In the genomic region with DNA sequence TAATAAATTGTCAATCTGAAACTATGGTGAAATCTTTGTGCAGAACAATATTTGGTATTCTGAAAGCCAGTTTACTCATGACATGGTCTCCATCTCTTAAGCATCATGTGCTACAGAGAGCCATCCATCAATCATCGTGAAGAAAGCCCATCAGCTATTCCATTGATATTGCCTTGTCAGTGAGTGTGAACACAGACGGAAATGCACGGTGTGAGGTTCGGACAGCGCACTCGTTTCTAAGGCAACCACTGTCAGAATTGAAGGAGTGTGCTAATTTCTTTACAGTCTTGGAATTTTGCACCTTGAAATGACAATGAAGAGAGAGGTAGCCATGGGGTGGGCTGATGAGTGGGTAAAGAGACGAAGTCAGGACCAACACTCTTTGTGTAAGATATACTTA, we compare ENCODE assay signal across 28 mouse cellular contexts. TPM values are rescaled to one million over a fixed set of nuclear protein-coding genes. Genes with fewer than 3 reads are reported as not detected.
DNase-seq lines count a peak whose midpoint lies in the region; ATAC-seq lines count a peak whose summit lies in the region.
"Had no signal": no experiment of that assay in that cellular context is flagged by ENCODE, and none has a peak within 500 bp of the region (broad histone marks: within the 10 kb centered on the region; RNA-seq: fewer than 3 reads in every experiment).

No protein-coding gene starts in this region.

- peaks cover 3% of the 10 kb centered on the region; the same call in 1 of the 2 replicates for H3K4me1 ChIP-seq in hindbrain, embryonic 13.5 days (replicated peaks)
- no peaks in the 10 kb centered on the region for H3K4me1 ChIP-seq in hindbrain, embryonic 11.5 days (replicated peaks; ENCODE audit: control insufficient read depth, insufficient read depth, low read length)
- H3K4me1 ChIP-seq in midbrain, embryonic 14.5 days (ENCODE audit: control insufficient read depth, insufficient read depth, low read length) = no peaks in the 10 kb centered on the region
- H3K4me1 ChIP-seq in midbrain, embryonic 11.5 days (ENCODE audit: control insufficient read depth, insufficient read depth, low read length) = no peaks in the 10 kb centered on the region
- H3K4me1 ChIP-seq in midbrain, embryonic 15.5 days = no peaks in the 10 kb centered on the region
- no peaks in the 10 kb centered on the region for H3K4me1 ChIP-seq in kidney, embryonic 15.5 days
- H3K4me1 ChIP-seq: embryonic facial prominence, embryonic 15.5 days; heart, embryonic 10.5 days had no signal

- H3K27me3 ChIP-seq in hindbrain, embryonic 13.5 days = no peaks in the 10 kb centered on the region
- no peaks in the 10 kb centered on the region for H3K27me3 ChIP-seq in hindbrain, embryonic 11.5 days (ENCODE audit: control insufficient read depth, insufficient read depth, low read length)
- H3K27me3 ChIP-seq in midbrain, embryonic 14.5 days (ENCODE audit: control insufficient read depth, insufficient read depth, low read length) = no peaks in the 10 kb centered on the region
- no peaks in the 10 kb centered on the region for H3K27me3 ChIP-seq in midbrain, embryonic 11.5 days (ENCODE audit: control insufficient read depth, insufficient read depth, low read length)
- H3K27me3 ChIP-seq in midbrain, embryonic 15.5 days (replicated peaks) = no peaks in the 10 kb centered on the region
- no peaks in the 10 kb centered on the region for H3K27me3 ChIP-seq in kidney, embryonic 15.5 days
- H3K27me3 ChIP-seq: CH12.LX; embryonic facial prominence, embryonic 15.5 days had no signal

- ATAC-seq in hindbrain, embryonic 13.5 days (ENCODE audit: low FRiP score) = 0 out of 2 replicates have a peak, but pooled peaks have one; percentile 17
- ATAC-seq in hindbrain, embryonic 11.5 days (ENCODE audit: low FRiP score) = no peak
- no peak for ATAC-seq in midbrain, embryonic 14.5 days (ENCODE audit: low FRiP score, low TSS enrichment)
- ATAC-seq in midbrain, embryonic 11.5 days (ENCODE audit: low FRiP score) = no peak
- peak; percentile 75; the same call in 1 of the 2 replicates for ATAC-seq in midbrain, embryonic 15.5 days (replicated peaks)
- no peak for ATAC-seq in kidney, embryonic 15.5 days (replicated peaks; ENCODE audit: low FRiP score)
- ATAC-seq: inflammation-experienced regulatory T-cells, adult 6 months; intestine, postnatal 0 days; Patski had no signal

- no peak overlapping the region for H3K9ac ChIP-seq in hindbrain, embryonic 13.5 days
- H3K9ac ChIP-seq in hindbrain, embryonic 11.5 days (ENCODE audit: low read depth, low read length) = no peak overlapping the region
- no peak overlapping the region for H3K9ac ChIP-seq in midbrain, embryonic 14.5 days (replicated peaks; ENCODE audit: low read length)
- no peak overlapping the region for H3K9ac ChIP-seq in midbrain, embryonic 11.5 days (ENCODE audit: low read length)
- no peak overlapping the region for H3K9ac ChIP-seq in midbrain, embryonic 15.5 days
- no peak overlapping the region for H3K9ac ChIP-seq in kidney, embryonic 15.5 days
- H3K9ac ChIP-seq: embryonic facial prominence, embryonic 15.5 days had no signal

- H3K4me3 ChIP-seq in hindbrain, embryonic 13.5 days = no peak overlapping the region
- no peak overlapping the region for H3K4me3 ChIP-seq in hindbrain, embryonic 11.5 days (ENCODE audit: low read depth, low read length)
- H3K4me3 ChIP-seq in midbrain, embryonic 14.5 days (replicated peaks; ENCODE audit: low read depth, low read length) = no peak overlapping the region
- H3K4me3 ChIP-seq in midbrain, embryonic 11.5 days (ENCODE audit: low read depth, low read length) = no peak overlapping the region
- H3K4me3 ChIP-seq in midbrain, embryonic 15.5 days = no peak overlapping the region
- no peak overlapping the region for H3K4me3 ChIP-seq in kidney, embryonic 15.5 days (replicated peaks)
- H3K4me3 ChIP-seq: embryonic facial prominence, embryonic 15.5 days; erythroblast, embryonic 14.5 days; heart, embryonic 10.5 days had no signal

- no peak overlapping the region for H3K4me2 ChIP-seq in hindbrain, embryonic 13.5 days
- H3K4me2 ChIP-seq in hindbrain, embryonic 11.5 days (replicated peaks; ENCODE audit: low read depth, low read length) = no peak overlapping the region
- H3K4me2 ChIP-seq in midbrain, embryonic 14.5 days (ENCODE audit: low read length) = no peak overlapping the region
- H3K4me2 ChIP-seq in midbrain, embryonic 11.5 days = no peak overlapping the region
- no peak overlapping the region for H3K4me2 ChIP-seq in midbrain, embryonic 15.5 days
- no peak overlapping the region for H3K4me2 ChIP-seq in kidney, embryonic 15.5 days
- H3K4me2 ChIP-seq: embryonic facial prominence, embryonic 15.5 days had no signal

- H3K9me3 ChIP-seq in hindbrain, embryonic 13.5 days = no peaks in the 10 kb centered on the region
- H3K9me3 ChIP-seq in hindbrain, embryonic 11.5 days (ENCODE audit: control insufficient read depth, low read length) = no peaks in the 10 kb centered on the region
- no peaks in the 10 kb centered on the region for H3K9me3 ChIP-seq in midbrain, embryonic 14.5 days (ENCODE audit: control insufficient read depth, low read length)
- no peaks in the 10 kb centered on the region for H3K9me3 ChIP-seq in midbrain, embryonic 11.5 days (ENCODE audit: control insufficient read depth, low read length)
- no peaks in the 10 kb centered on the region for H3K9me3 ChIP-seq in midbrain, embryonic 15.5 days
- no peaks in the 10 kb centered on the region for H3K9me3 ChIP-seq in kidney, embryonic 15.5 days (replicated peaks)
- H3K9me3 ChIP-seq: embryonic facial prominence, embryonic 15.5 days; heart, embryonic 10.5 days had no signal

- no peaks in the 10 kb centered on the region for H3K36me3 ChIP-seq in hindbrain, embryonic 13.5 days
- H3K36me3 ChIP-seq in hindbrain, embryonic 11.5 days (ENCODE audit: control insufficient read depth, insufficient read depth, low read length) = no peaks in the 10 kb centered on the region
- H3K36me3 ChIP-seq in midbrain, embryonic 14.5 days (ENCODE audit: control insufficient read depth, insufficient read depth, low read length) = no peaks in the 10 kb centered on the region
- no peaks in the 10 kb centered on the region for H3K36me3 ChIP-seq in midbrain, embryonic 11.5 days (ENCODE audit: control insufficient read depth, insufficient read depth, low read length)
- H3K36me3 ChIP-seq in midbrain, embryonic 15.5 days (replicated peaks) = no peaks in the 10 kb centered on the region
- H3K36me3 ChIP-seq in kidney, embryonic 15.5 days = no peaks in the 10 kb centered on the region
- H3K36me3 ChIP-seq: embryonic facial prominence, embryonic 15.5 days; heart, embryonic 10.5 days had no signal

- DNase-seq in hindbrain, embryonic 11.5 days (ENCODE audit: low spot score) = no peak
- DNase-seq in midbrain, embryonic 14.5 days = peak; percentile 40
- no peak for DNase-seq in midbrain, embryonic 11.5 days (ENCODE audit: low spot score, missing footprints)
- DNase-seq in heart, adult 8-10 months (ENCODE audit: low spot score) = no peak
- DNase-seq: adrenal gland, adult 2 months; adrenal gland, postnatal 25 days; cerebellum, adult 2 months; cerebellum, postnatal 14 days; embryo, embryonic 11 days; gastrocnemius, postnatal 36 days; heart, adult 11 months; heart, postnatal 10 days; heart, postnatal 4 days had no signal

- WGBS in hindbrain, embryonic 13.5 days = 47% methylated on average over 7 of the region's 7 CpGs
- WGBS in hindbrain, embryonic 11.5 days = 55% methylated on average over 7 of the region's 7 CpGs
- WGBS in midbrain, embryonic 14.5 days = 47% methylated on average over 7 of the region's 7 CpGs
- WGBS in midbrain, embryonic 11.5 days = 75% methylated on average over 7 of the region's 7 CpGs
- WGBS in midbrain, embryonic 15.5 days = 45% methylated on average over 7 of the region's 7 CpGs
- WGBS in kidney, embryonic 15.5 days = 74% methylated on average over 7 of the region's 7 CpGs

- no peak overlapping the region for H3K27ac ChIP-seq in hindbrain, embryonic 13.5 days
- no peak overlapping the region for H3K27ac ChIP-seq in hindbrain, embryonic 11.5 days (ENCODE audit: low read depth, low read length)
- H3K27ac ChIP-seq in midbrain, embryonic 14.5 days (replicated peaks; ENCODE audit: low read depth, low read length) = no peak overlapping the region
- H3K27ac ChIP-seq in midbrain, embryonic 11.5 days (ENCODE audit: low read depth, low read length) = no peak overlapping the region
- no peak overlapping the region for H3K27ac ChIP-seq in midbrain, embryonic 15.5 days
- no peak overlapping the region for H3K27ac ChIP-seq in kidney, embryonic 15.5 days
- H3K27ac ChIP-seq: embryonic facial prominence, embryonic 15.5 days; heart, embryonic 10.5 days had no signal

RNA-seq across cellular contexts. Expression of a gene that starts 38.0 kb away (rescaled TPM):
- not detected in 2 replicates for polyA plus RNA-seq in hindbrain, embryonic 13.5 days (2015; fragmentation: Nextera tagmentation; extraction: Ambion mirVana)
- polyA plus RNA-seq in hindbrain, embryonic 11.5 days (2014; fragmentation: Nextera tagmentation; extraction: Ambion mirVana) = not detected in 2 replicates
- not detected in 2 replicates for polyA plus RNA-seq in midbrain, embryonic 14.5 days (2014; fragmentation: Nextera tagmentation; extraction: Ambion mirVana)
- polyA plus RNA-seq in midbrain, embryonic 11.5 days (2014; fragmentation: Nextera tagmentation; extraction: Ambion mirVana) = not detected in 2 replicates
- not detected in 2 replicates for polyA plus RNA-seq in midbrain, embryonic 15.5 days (2015; fragmentation: Nextera tagmentation; extraction: Ambion mirVana)
- not detected for total RNA-seq in heart, adult 8-10 months (2022)
- polyA plus RNA-seq in kidney, embryonic 15.5 days (2015; fragmentation: Nextera tagmentation; extraction: Ambion mirVana) = not detected in 2 replicates
- total RNA-seq: adrenal gland, adult 2 months; adrenal gland, postnatal 25 days; CH12.LX; common myeloid progenitor, adult 5-6 weeks; gastrocnemius, adult 8-10 months; gastrocnemius, postnatal 36 days; heart, postnatal 10 days; heart, postnatal 4 days had no signal
- polyA plus RNA-seq: adrenal gland, adult 2 months; cerebellum, adult 2 months; embryonic facial prominence, embryonic 11.5 days; embryonic facial prominence, embryonic 15.5 days; erythroblast, embryonic 14.5 days; forebrain, embryonic 11.5 days; heart, embryonic 10.5 days; heart, embryonic 14.5 days; inflammation-experienced regulatory T-cells, adult 6 months; intestine, postnatal 0 days; Patski had no signal

Comparison
In these comparisons a context has a peak if more than half of its experiments do, and no peak if none do; other contexts are left out.
1. ATAC-seq: peak in hindbrain, embryonic 13.5 days (single experiment) and midbrain, embryonic 15.5 days (single experiment); none in hindbrain, embryonic 11.5 days (single experiment), midbrain, embryonic 14.5 days (single experiment), midbrain, embryonic 11.5 days (single experiment) and kidney, embryonic 15.5 days (single experiment).